Mouse (Mus musculus) heart, embryonic 14.5 days (tissue): ENCODE measurements around the gene Dagla. TPM values are rescaled to one million over a fixed set of nuclear protein-coding genes. Genes with fewer than 3 reads are reported as not detected.

Source experiments
- ATAC-seq: fragments of 200-750 bp; cut with Nextera tagmentation; 2 replicates; pipeline ENCODE4 v1.8.0; 2017; ENCODE audit warnings: low read depth, moderate TSS enrichment; ENCODE audit not compliant: insufficient number of reproducible peaks, insufficient read depth, low FRiP score
- H3K27ac ChIP-seq, 2 experiments: fragments of 200-500 bp in 1 of 2; fragments of 300-500 bp in 1 of 2; sonication (generic) in 1 of 2; replicated peaks in 1 of 2; 2 replicates each; pipeline ENCODE4 v1.5.1; 2012 to 2014; ENCODE audit warnings: low read depth in 2 of 2, low read length in 2 of 2, control low read depth in 1 of 2, mild to moderate bottlenecking in 1 of 2, mixed read lengths in 1 of 2; ENCODE audit not compliant: control insufficient read depth in 1 of 2, insufficient read depth in 1 of 2
- H3K27me3 ChIP-seq: fragments of 300-500 bp; sonication (generic); 2 replicates; pipeline ENCODE4 v1.6.1; 2014; ENCODE audit warnings: mild to moderate bottlenecking, low read length, control low read depth; ENCODE audit not compliant: control insufficient read depth, insufficient read depth
- H3K36me3 ChIP-seq: fragments of 300-500 bp; sonication (generic); 2 replicates; pipeline ENCODE4 v1.6.1; 2014; ENCODE audit warnings: mild to moderate bottlenecking, control low read depth, low read length, mixed read lengths; ENCODE audit not compliant: control insufficient read depth, insufficient read depth
- H3K4me1 ChIP-seq, 2 experiments: fragments of 200-500 bp in 1 of 2; fragments of 300-500 bp in 1 of 2; sonication (generic) in 1 of 2; 2 replicates each; pipeline ENCODE4 v1.6.1; 2012 to 2014; ENCODE audit warnings: low read length in 2 of 2, control low read depth in 1 of 2, mixed read lengths in 1 of 2; ENCODE audit not compliant: control insufficient read depth in 2 of 2, insufficient read depth in 2 of 2
- H3K4me2 ChIP-seq: fragments of 300-500 bp; sonication (generic); 2 replicates; pipeline ENCODE4 v1.6.1; 2014; ENCODE audit warnings: mild to moderate bottlenecking, low read length
- H3K4me3 ChIP-seq, 2 experiments: fragments of 200-500 bp in 1 of 2; fragments of 300-500 bp in 1 of 2; sonication (generic) in 1 of 2; 2 replicates each; pipeline ENCODE4 v1.5.1; 2012 to 2014; ENCODE audit warnings: low read length in 2 of 2, mild to moderate bottlenecking in 2 of 2, control low read depth in 1 of 2, low read depth in 1 of 2, moderate library complexity in 1 of 2; ENCODE audit not compliant: control insufficient read depth in 1 of 2, insufficient read depth in 1 of 2
- H3K9ac ChIP-seq: fragments of 300-500 bp; sonication (generic); 2 replicates; pipeline ENCODE4 v1.6.1; 2014; ENCODE audit warnings: mild to moderate bottlenecking, low read length
- H3K9me3 ChIP-seq: fragments of 300-500 bp; sonication (generic); 2 replicates; pipeline ENCODE4 v1.6.1; 2016; ENCODE audit warnings: low read length, control low read depth; ENCODE audit not compliant: control insufficient read depth
- WGBS: fragments of 180-500 bp; shearing (Covaris S2); extraction: QIAGEN DNeasy Blood & Tissue Kit; methylation state at CpG from one replicate; pipeline ENCODE4 v1.1.7; 2014; 5-methylcytosine and 5-hydroxymethylcytosine counted together
- polyA plus RNA-seq: library from polyadenylated mRNA; unstranded; fragments of >200 nt; fragmentation: Nextera tagmentation; extraction: Ambion mirVana; gene quantifications from 2 replicates; pipeline ENCODE4 v1.2.1, GENCODE M21; 2014

Dagla gene
- polyA plus RNA-seq, 1 experiment from 2014 or later: 0.82 TPM

GRCm38 (mm10) chr19:10300809-10301208 is 3.9 kb downstream of the Dagla start:
- Histone ChIP-seq H3K4me2 (no peak overlapping the region), H3K36me3 (no peaks in the 10 kb centered on the region), H3K27me3 (peaks cover 7% of the 10 kb centered on the region), H3K9ac (no peak overlapping the region), H3K27ac (no peak overlapping the region), H3K9me3 (no peaks in the 10 kb centered on the region), H3K4me3 (no peak overlapping the region), H3K4me1 (peaks cover 24 to 26% of the 10 kb centered on the region in 2 experiments)
- WGBS: 83% methylated on average over 4 of the region's 4 CpGs
- no peak for ATAC-seq

DNA sequence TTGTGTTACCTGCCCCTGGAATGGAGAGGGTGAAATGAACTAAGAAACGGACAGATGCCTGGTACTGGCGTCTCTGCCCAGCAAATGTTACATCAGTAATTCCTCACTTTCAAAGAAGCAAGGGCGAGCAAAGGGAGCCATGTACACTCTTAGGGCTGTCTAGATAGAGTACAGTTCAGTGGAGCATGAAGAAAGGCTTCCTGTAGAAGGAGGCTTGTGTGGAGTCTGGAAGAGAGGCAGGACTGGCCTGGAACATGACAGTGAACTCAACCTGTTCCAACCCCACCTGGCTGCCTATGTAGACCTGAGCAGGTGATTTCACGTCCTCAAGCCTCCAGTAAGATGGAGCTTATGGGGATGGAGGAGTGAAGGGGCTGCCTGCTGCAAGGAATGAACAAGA is 6.4 kb downstream of the Dagla start:
- no peaks in the 10 kb centered on the region; the same call in none of the 2 replicates for H3K27me3 ChIP-seq
- no peak overlapping the region for H3K27ac ChIP-seq
- no peak overlapping the region for H3K4me3 ChIP-seq
- H3K9me3 ChIP-seq: no peaks in the 10 kb centered on the region
- H3K9ac ChIP-seq: no peak overlapping the region
- H3K4me2 ChIP-seq: no peak overlapping the region
- WGBS: 73% methylated on average over 4 of the region's 4 CpGs
- peaks cover 34 to 36% of the 10 kb centered on the region in 2 experiments for H3K4me1 ChIP-seq
- H3K36me3 ChIP-seq: no peaks in the 10 kb centered on the region
- ATAC-seq: no peak

GRCm38 (mm10) chr19:10297041-10297503 is 7.6 kb downstream of the Dagla start:
- Histone ChIP-seq H3K9me3 (no peaks in the 10 kb centered on the region), H3K9ac (peak overlapping the region; percentile 38; the same call in 1 of the 2 replicates), H3K27me3 (no peaks in the 10 kb centered on the region; the same call in none of the 2 replicates), H3K36me3 (no peaks in the 10 kb centered on the region), H3K4me2 (peak overlapping the region; percentile 37), H3K27ac (peak overlapping the region; percentile 62 to 79), H3K4me1 (peaks cover 34 to 36% of the 10 kb centered on the region in 2 experiments), H3K4me3 (no peak overlapping the region)
- ATAC-seq: peak; percentile 61; the same call in 1 of the 2 replicates
- 23% methylated on average over 8 of the region's 8 CpGs for WGBS

GRCm38 (mm10) chr19:10296306-10296705 is 8.4 kb downstream of the Dagla start:
- Histone ChIP-seq H3K4me1 (peaks cover 34 to 39% of the 10 kb centered on the region in 2 experiments), H3K9me3 (no peaks in the 10 kb centered on the region), H3K36me3 (no peaks in the 10 kb centered on the region), H3K27me3 (no peaks in the 10 kb centered on the region; the same call in 1 of the 2 replicates), H3K4me3 (no peak overlapping the region), H3K4me2 (no peak overlapping the region), H3K9ac (no peak overlapping the region), H3K27ac (peak overlapping the region; percentile 57 to 79)
- 46% methylated on average over 5 of the region's 5 CpGs for WGBS
- ATAC-seq: no peak

GRCm38 (mm10) chr19:10294631-10295562 is 9.8 kb downstream of the Dagla start:
- peak overlapping the region; percentile 49 to 53; a peak in 3 of 4 replicates for H3K27ac ChIP-seq
- H3K4me1 ChIP-seq: peaks cover 40 to 47% of the 10 kb centered on the region in 2 experiments
- ATAC-seq: no peak
- H3K27me3 ChIP-seq: no peaks in the 10 kb centered on the region; the same call in 1 of the 2 replicates
- peak overlapping the region; percentile 33 for H3K4me2 ChIP-seq
- H3K9me3 ChIP-seq: no peaks in the 10 kb centered on the region
- H3K4me3 ChIP-seq: no peak overlapping the region
- WGBS: 54% methylated on average over 20 of the region's 20 CpGs
- no peaks in the 10 kb centered on the region for H3K36me3 ChIP-seq
- 0 out of 2 replicates have a peak overlapping the region, but pooled peaks have one; percentile 9 for H3K9ac ChIP-seq

DNA sequence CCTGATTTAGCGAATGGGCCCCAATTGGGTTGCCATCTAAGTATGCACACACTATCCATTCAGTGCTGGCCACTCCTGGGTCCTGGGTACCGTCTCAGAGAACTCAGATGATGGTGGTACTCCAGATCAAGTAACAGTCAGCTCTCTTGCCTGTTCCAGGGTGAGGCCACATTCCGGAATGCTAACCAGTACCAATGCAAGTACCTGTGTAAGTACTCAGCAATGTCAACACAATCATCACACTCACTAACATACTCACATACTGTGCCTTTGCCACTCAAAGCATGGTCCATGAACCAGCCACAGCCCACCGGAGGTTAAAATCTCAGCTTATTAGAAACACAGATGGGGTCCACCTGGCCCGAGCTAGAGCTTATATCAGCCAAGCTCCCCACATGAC is 10.7 kb downstream of the Dagla start:
- Histone ChIP-seq H3K36me3 (no peaks in the 10 kb centered on the region), H3K27ac (no peak overlapping the region)
- 61% methylated on average over 5 of the region's 5 CpGs for WGBS

DNA sequence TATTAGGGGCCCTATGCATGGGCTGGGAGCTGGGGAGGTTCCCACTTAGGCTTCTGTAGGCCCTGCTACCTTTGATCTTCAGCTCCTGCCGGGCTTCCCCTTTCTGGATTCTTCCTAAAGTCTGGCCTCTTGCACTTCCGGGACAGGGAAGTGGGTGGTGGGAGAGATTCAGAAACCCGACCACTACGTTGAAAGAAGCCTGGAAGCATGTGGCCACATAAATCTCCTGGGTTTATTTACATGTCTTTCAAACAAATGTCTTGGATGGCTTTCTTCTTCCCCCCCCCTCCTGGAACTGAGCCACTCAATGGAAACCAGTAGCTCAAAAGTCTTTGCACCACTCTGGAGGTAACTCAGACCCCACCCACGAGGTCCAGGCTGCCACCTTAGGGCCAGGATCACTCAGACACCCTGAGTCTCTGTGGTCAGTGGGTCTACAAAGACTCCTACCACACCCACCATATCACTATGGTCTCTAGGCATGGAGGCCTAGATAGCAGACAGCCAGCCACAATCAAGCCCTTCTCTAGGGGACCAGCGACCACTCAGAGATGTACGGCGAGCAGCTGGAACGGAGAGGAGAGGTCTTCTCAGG is 12.7 kb downstream of the Dagla start:
- Histone ChIP-seq H3K9ac (no peak overlapping the region), H3K36me3 (no peaks in the 10 kb centered on the region), H3K4me1 (peaks cover 37 to 45% of the 10 kb centered on the region in 2 experiments), H3K27ac (no peak overlapping the region), H3K27me3 (no peaks in the 10 kb centered on the region; the same call in 1 of the 2 replicates), H3K9me3 (no peaks in the 10 kb centered on the region), H3K4me2 (no peak overlapping the region), H3K4me3 (no peak overlapping the region)
- ATAC-seq: no peak
- 78% methylated on average over 9 of the region's 9 CpGs for WGBS

More for the DNA sequence above, 10.7 kb downstream of the Dagla start:
- Histone ChIP-seq H3K9me3 (no peaks in the 10 kb centered on the region), H3K4me1 (peaks cover 43 to 52% of the 10 kb centered on the region in 2 experiments), H3K4me3 (no peak overlapping the region), H3K27me3 (no peaks in the 10 kb centered on the region; the same call in 1 of the 2 replicates), H3K4me2 (no peak overlapping the region), H3K9ac (no peak overlapping the region)
- ATAC-seq: no peak
